ENCODE assay signal across 29 mouse cellular contexts in the genomic region with DNA sequence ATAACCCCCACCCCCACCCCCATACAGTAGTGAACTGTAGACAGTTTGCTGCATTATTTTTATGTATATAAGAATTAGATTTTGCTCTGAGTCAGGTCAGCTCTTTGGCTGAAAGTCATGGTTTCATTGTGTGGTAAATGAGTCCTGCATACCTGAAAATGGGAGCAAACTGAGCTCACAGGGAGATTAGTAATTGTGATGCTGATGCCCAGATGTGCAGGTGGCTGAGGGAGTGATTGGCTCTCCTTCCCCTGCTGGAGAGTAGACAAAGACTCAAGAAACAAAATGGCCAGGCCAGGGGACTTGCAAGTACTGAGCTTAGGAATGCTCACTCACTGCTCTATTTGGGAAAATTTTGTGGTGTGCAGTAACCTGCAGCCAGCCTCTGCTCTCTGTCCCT. TPM values are rescaled to one million over a fixed set of nuclear protein-coding genes. Genes with fewer than 3 reads are reported as not detected.
DNase-seq lines count a peak whose midpoint lies in the region; ATAC-seq and TF ChIP-seq lines count a peak whose summit lies in the region.
"Had no signal": no experiment of that assay in that cellular context is flagged by ENCODE, and none has a peak within 500 bp of the region (broad histone marks: within the 10 kb centered on the region; RNA-seq: fewer than 3 reads in every experiment).

No protein-coding gene starts in this region.

- H3K4me2 ChIP-seq in embryonic facial prominence, embryonic 13.5 days, result peak overlapping the region; percentile 20; the same call in 1 of the 2 replicates
- H3K4me2 ChIP-seq in embryonic facial prominence, embryonic 14.5 days (ENCODE audit: low read depth, low read length), result no peak overlapping the region
- H3K4me2 ChIP-seq: embryonic facial prominence, embryonic 12.5 days; limb, embryonic 13.5 days; liver, embryonic 15.5 days had no signal

- DNase-seq in embryonic facial prominence, embryonic 10.5 days (ENCODE audit: low spot score), result no peak
- DNase-seq in layer of hippocampus, adult 2 months (ENCODE audit: low spot score in 2 of 2), result no peak
- DNase-seq in layer of hippocampus, adult 9-10 months (ENCODE audit: low spot score), result no peak
- DNase-seq in embryonic facial prominence, embryonic 14.5 days (ENCODE audit: low spot score), result no peak
- no peak for DNase-seq in testis, postnatal 10 days (ENCODE audit: low spot score)
- DNase-seq in left cerebral cortex, adult 11 months (ENCODE audit: low spot score), result no peak
- DNase-seq: adrenal gland, postnatal 10 days; cerebellum, adult 18-20 months; cerebellum, postnatal 14 days; gastrocnemius, adult 2 months; heart, postnatal 4 days; kidney, adult 9 months; kidney, postnatal 14 days; layer of hippocampus, postnatal 36 days; right cerebral cortex, postnatal 14 days; thymus, adult 18-20 months had no signal

- peaks cover 30% of the 10 kb centered on the region for H3K36me3 ChIP-seq in embryonic facial prominence, embryonic 13.5 days
- peaks cover 63% of the 10 kb centered on the region for H3K36me3 ChIP-seq in embryonic facial prominence, embryonic 10.5 days (replicated peaks)
- peaks cover 72% of the 10 kb centered on the region for H3K36me3 ChIP-seq in E14TG2a.4 (ENCODE audit: insufficient read depth, low read length)
- peaks cover 43% of the 10 kb centered on the region for H3K36me3 ChIP-seq in embryonic facial prominence, embryonic 14.5 days (ENCODE audit: control insufficient read depth, insufficient read depth, low read length)

- peaks cover 25% of the 10 kb centered on the region for H3K4me1 ChIP-seq in embryonic facial prominence, embryonic 13.5 days
- peaks cover 23% of the 10 kb centered on the region for H3K4me1 ChIP-seq in embryonic facial prominence, embryonic 10.5 days
- peaks cover 72% of the 10 kb centered on the region for H3K4me1 ChIP-seq in E14TG2a.4 (replicated peaks; ENCODE audit: low read depth, low read length)
- H3K4me1 ChIP-seq in embryonic facial prominence, embryonic 14.5 days (ENCODE audit: control insufficient read depth, insufficient read depth, low read length), result peaks cover 18% of the 10 kb centered on the region

- H3K27ac ChIP-seq in embryonic facial prominence, embryonic 13.5 days, result no peak overlapping the region
- no peak overlapping the region for H3K27ac ChIP-seq in embryonic facial prominence, embryonic 10.5 days (replicated peaks)
- H3K27ac ChIP-seq in layer of hippocampus, adult 2 months, result 0 out of 2 replicates have a peak overlapping the region, but pooled peaks have one; percentile 28
- H3K27ac ChIP-seq in embryonic facial prominence, embryonic 14.5 days (replicated peaks; ENCODE audit: low read depth, low read length), result 0 out of 2 replicates have a peak overlapping the region, but pooled peaks have one; percentile 15
- H3K27ac ChIP-seq: embryonic facial prominence, embryonic 12.5 days; gastrocnemius, adult 2 months; heart, embryonic 10.5 days; limb, embryonic 13.5 days; liver, embryonic 15.5 days; midbrain, embryonic 10.5 days had no signal

- no peak overlapping the region for H3K9ac ChIP-seq in embryonic facial prominence, embryonic 13.5 days
- no peak overlapping the region for H3K9ac ChIP-seq in embryonic facial prominence, embryonic 14.5 days (ENCODE audit: low read depth, low read length)
- H3K9ac ChIP-seq: embryonic facial prominence, embryonic 12.5 days; limb, embryonic 13.5 days; liver, embryonic 15.5 days had no signal

- H3K4me3 ChIP-seq in embryonic facial prominence, embryonic 13.5 days, result no peak overlapping the region
- H3K4me3 ChIP-seq in embryonic facial prominence, embryonic 10.5 days, result no peak overlapping the region
- no peak overlapping the region for H3K4me3 ChIP-seq in layer of hippocampus, adult 2 months
- peak overlapping the region; percentile 98 for H3K4me3 ChIP-seq in E14TG2a.4 (replicated peaks; ENCODE audit: low read length)
- H3K4me3 ChIP-seq in embryonic facial prominence, embryonic 14.5 days (ENCODE audit: low read depth, low read length), result no peak overlapping the region
- H3K4me3 ChIP-seq: embryonic facial prominence, embryonic 12.5 days; gastrocnemius, adult 2 months; heart, embryonic 10.5 days; limb, embryonic 13.5 days; liver, embryonic 15.5 days; midbrain, embryonic 10.5 days had no signal

- no peak for ATAC-seq in embryonic facial prominence, embryonic 13.5 days (ENCODE audit: insufficient number of reproducible peaks, insufficient read depth, low FRiP score, low TSS enrichment, low read depth)
- no peak for ATAC-seq in embryonic facial prominence, embryonic 14.5 days (ENCODE audit: low read depth)
- ATAC-seq: activated CD4-positive, CD25-positive, alpha-beta regulatory T cell, adult 4 months; hindbrain, embryonic 16.5 days; intestine, embryonic 16.5 days; lung, postnatal 0 days; Patski had no signal

- H3K9me3 ChIP-seq in embryonic facial prominence, embryonic 13.5 days, result no peaks in the 10 kb centered on the region
- no peaks in the 10 kb centered on the region for H3K9me3 ChIP-seq in embryonic facial prominence, embryonic 10.5 days
- no peaks in the 10 kb centered on the region for H3K9me3 ChIP-seq in E14TG2a.4 (ENCODE audit: low read length)
- H3K9me3 ChIP-seq in embryonic facial prominence, embryonic 14.5 days (ENCODE audit: control insufficient read depth, low read length), result no peaks in the 10 kb centered on the region
- H3K9me3 ChIP-seq: embryonic facial prominence, embryonic 12.5 days; G1E; heart, embryonic 10.5 days; limb, embryonic 13.5 days; liver, embryonic 15.5 days; midbrain, embryonic 10.5 days had no signal

- H3K27me3 ChIP-seq in embryonic facial prominence, embryonic 13.5 days, result no peaks in the 10 kb centered on the region
- H3K27me3 ChIP-seq in embryonic facial prominence, embryonic 10.5 days (replicated peaks; ENCODE audit: low read depth, poor library complexity, severe bottlenecking), result no peaks in the 10 kb centered on the region
- no peaks in the 10 kb centered on the region for H3K27me3 ChIP-seq in E14TG2a.4 (ENCODE audit: insufficient read depth, low read length)
- H3K27me3 ChIP-seq in embryonic facial prominence, embryonic 14.5 days (replicated peaks; ENCODE audit: control insufficient read depth, insufficient read depth, low read length), result no peaks in the 10 kb centered on the region
- H3K27me3 ChIP-seq: embryonic facial prominence, embryonic 12.5 days; limb, embryonic 13.5 days; liver, embryonic 15.5 days; Patski had no signal

- no peak for TF ChIP-seq CTCF in layer of hippocampus, adult 2 months (conservative IDR thresholded peaks at IDR 0.05)
- no peak for TF ChIP-seq CTCF in E14TG2a.4 (conservative IDR thresholded peaks at IDR 0.05; ENCODE audit: low read length)

RNA-seq across cellular contexts. Expression of gene Mapk1ip1, which starts 4.0 kb away (rescaled TPM):
- 14.5 and 15.2 TPM in 2 replicates for polyA plus RNA-seq in embryonic facial prominence, embryonic 13.5 days (2015; fragmentation: Nextera tagmentation; extraction: Ambion mirVana)
- 10.4 and 11.4 TPM in 2 replicates for polyA plus RNA-seq in embryonic facial prominence, embryonic 10.5 days (2016; fragmentation: Nextera tagmentation; extraction: Ambion mirVana)
- total RNA-seq in layer of hippocampus, adult 2 months (2021), result 10 to 100 TPM; 49.6 to 52.4 TPM
- 13.6 and 16.0 TPM in 2 replicates for polyA plus RNA-seq in embryonic facial prominence, embryonic 14.5 days (2014; fragmentation: Nextera tagmentation; extraction: Ambion mirVana)

RNA-seq across cellular contexts. Expression of gene Ppp2r2d, which starts 4.2 kb away (rescaled TPM):
- polyA plus RNA-seq in embryonic facial prominence, embryonic 13.5 days (2015; fragmentation: Nextera tagmentation; extraction: Ambion mirVana), result 40.0 and 45.5 TPM in 2 replicates
- polyA plus RNA-seq in embryonic facial prominence, embryonic 10.5 days (2016; fragmentation: Nextera tagmentation; extraction: Ambion mirVana), result 49.3 and 51.5 TPM in 2 replicates
- 10 to 100 TPM; 62.2 to 62.8 TPM for total RNA-seq in layer of hippocampus, adult 2 months (2021)
- 40.5 and 42.5 TPM in 2 replicates for polyA plus RNA-seq in embryonic facial prominence, embryonic 14.5 days (2014; fragmentation: Nextera tagmentation; extraction: Ambion mirVana)

RNA-seq across cellular contexts. Expression of gene Bnip3, which starts 59.2 kb away (rescaled TPM):
- polyA plus RNA-seq in embryonic facial prominence, embryonic 13.5 days (2015; fragmentation: Nextera tagmentation; extraction: Ambion mirVana), result 100.0 and 100 TPM in 2 replicates
- 121 and 133 TPM in 2 replicates for polyA plus RNA-seq in embryonic facial prominence, embryonic 10.5 days (2016; fragmentation: Nextera tagmentation; extraction: Ambion mirVana)
- 100 to 1,000 TPM in 1 of 2 experiments, 10 to 100 TPM in 1; 96.5 to 112 TPM for total RNA-seq in layer of hippocampus, adult 2 months (2021)
- 92.6 and 111 TPM in 2 replicates for polyA plus RNA-seq in embryonic facial prominence, embryonic 14.5 days (2014; fragmentation: Nextera tagmentation; extraction: Ambion mirVana)

Comparison
In these comparisons a context has a peak if more than half of its experiments do, and no peak if none do; other contexts are left out.
1. H3K27ac ChIP-seq: peak in layer of hippocampus, adult 2 months (single experiment) and embryonic facial prominence, embryonic 14.5 days (single experiment); none in embryonic facial prominence, embryonic 13.5 days (single experiment) and embryonic facial prominence, embryonic 10.5 days (single experiment).